Mouse (Mus musculus) myocyte (in vitro differentiated cells): ENCODE measurements around the gene Ctf2. TPM values are rescaled to one million over a fixed set of nuclear protein-coding genes. Genes with fewer than 3 reads are reported as not detected.

Experiments used
- H3K27me3 ChIP-seq: one replicate; pipeline ENCODE4 v1.6.1; 2011; ENCODE audit not compliant: control insufficient read depth, insufficient read depth, insufficient read length
- H3K36me3 ChIP-seq: one replicate; pipeline ENCODE4 v1.6.1; 2011; ENCODE audit not compliant: control insufficient read depth, insufficient read depth
- H3K4me2 ChIP-seq: one replicate; pipeline ENCODE4 v1.6.1; 2011; ENCODE audit warnings: low read depth, control low read depth
- H3K4me3 ChIP-seq: one replicate; pipeline ENCODE4 v1.5.1; 2011; ENCODE audit warnings: mild to moderate bottlenecking, control low read depth, moderate library complexity
- H3K79me2 ChIP-seq: one replicate; pipeline ENCODE4 v1.6.1; 2011; ENCODE audit not compliant: control insufficient read depth, insufficient read depth
- H3ac ChIP-seq: one replicate; pipeline ENCODE4 v1.6.1; 2011; ENCODE audit not compliant: control insufficient read depth, insufficient read length
- CEBPB ChIP-seq: IDR thresholded peaks from 2 replicates; pipeline ENCODE4 v1.6.1; 2011; ENCODE audit warnings: mild to moderate bottlenecking, moderate library complexity; ENCODE audit not compliant: poor library complexity, insufficient read depth, severe bottlenecking
- E2F4 ChIP-seq: IDR thresholded peaks from one replicate; pipeline ENCODE4 v1.6.1; 2011; ENCODE audit warnings: mild to moderate bottlenecking, control low read depth, moderate library complexity; ENCODE audit not compliant: insufficient read depth
- MAX ChIP-seq: IDR thresholded peaks from one replicate; pipeline ENCODE4 v1.6.1; 2011; ENCODE audit warnings: low read depth, mild to moderate bottlenecking, control low read depth
- MYOD1 ChIP-seq, 3 experiments: IDR thresholded peaks; one replicate each; pipeline ENCODE4 v1.6.1; 2011; ENCODE audit warnings: control low read depth in 2 of 3, low read depth in 2 of 3, mild to moderate bottlenecking in 2 of 3, moderate library complexity in 1 of 3; ENCODE audit not compliant: insufficient read length in 2 of 3, control insufficient read depth in 1 of 3
- MYOG ChIP-seq, 3 experiments: IDR thresholded peaks; one replicate each; pipeline ENCODE4 v1.6.1; 2011; ENCODE audit warnings: control low read depth in 2 of 3, low read depth in 2 of 3, mild to moderate bottlenecking in 2 of 3; ENCODE audit not compliant: insufficient read length in 2 of 3, control insufficient read depth in 1 of 3, insufficient read depth in 1 of 3
- POLR2A ChIP-seq: IDR thresholded peaks from one replicate; pipeline ENCODE4 v1.6.1; 2011; ENCODE audit warnings: low read depth, mild to moderate bottlenecking, control low read depth, moderate library complexity; ENCODE audit not compliant: insufficient read length
- POLR2AphosphoS2 ChIP-seq: IDR thresholded peaks from one replicate; pipeline ENCODE4 v1.6.1; 2011; ENCODE audit warnings: low read depth, control low read depth; ENCODE audit not compliant: insufficient read length
- REST ChIP-seq: IDR thresholded peaks from one replicate; pipeline ENCODE4 v1.6.1; 2011; ENCODE audit warnings: mild to moderate bottlenecking, control low read depth, moderate library complexity; ENCODE audit not compliant: insufficient read depth, insufficient read length
- SRF ChIP-seq: IDR thresholded peaks from one replicate; pipeline ENCODE4 v1.6.1; 2011; ENCODE audit warnings: low read depth; ENCODE audit not compliant: control insufficient read depth, insufficient read length
- TCF12 ChIP-seq: IDR thresholded peaks from one replicate; pipeline ENCODE4 v1.6.1; 2011; ENCODE audit warnings: mild to moderate bottlenecking, control low read depth; ENCODE audit not compliant: poor library complexity, insufficient read depth, severe bottlenecking
- TCF3 ChIP-seq: IDR thresholded peaks from one replicate; pipeline ENCODE4 v1.6.1; 2011; ENCODE audit warnings: low read depth, control low read depth; ENCODE audit not compliant: insufficient read length
- USF1 ChIP-seq: IDR thresholded peaks from one replicate; pipeline ENCODE4 v1.6.1; 2011; ENCODE audit warnings: low read depth, mild to moderate bottlenecking, control low read depth, moderate library complexity
- polyA plus RNA-seq: library from polyadenylated mRNA; unstranded; fragments of >200 nt; fragmentation: generic; extraction: Trizol; gene quantifications from one replicate; pipeline ENCODE4 v1.2.1, GENCODE M21; 2012; ENCODE audit warnings: missing spikeins

The Ctf2 gene
- polyA plus RNA-seq, 1 experiment, result 0.14 TPM

- H3K27me3 ChIP-seq, result no peaks in the 10 kb centered on the region
- H3K4me3 ChIP-seq, result no peak overlapping the region
- no peaks in the 10 kb centered on the region for H3K79me2 ChIP-seq
- no peak overlapping the region for H3ac ChIP-seq
- no peak overlapping the region for H3K4me2 ChIP-seq
- no peaks in the 10 kb centered on the region for H3K36me3 ChIP-seq
- TF ChIP-seq MAX (no peak), TCF3 (no peak), USF1 (no peak), MYOD1 (IDR thresholded peaks at IDR 0.05; ENCODE audit: control insufficient read depth in 1 of 3, insufficient read length in 2 of 3, low read depth in 2 of 3) (no peak), REST (no peak), TCF12 (no peak), CEBPB (no peak), MYOG (IDR thresholded peaks at IDR 0.05; ENCODE audit: control insufficient read depth in 1 of 3, insufficient read depth in 1 of 3, insufficient read length in 2 of 3, low read depth in 2 of 3) (no peak), POLR2A (no peak), POLR2AphosphoS2 (no peak), SRF (no peak), E2F4 (no peak)
Measured at GRCm38 (mm10) chr7:127672776-127673175, 59.2 kb downstream of the Ctf2 start.

- H3ac ChIP-seq, result no peak overlapping the region
Measured at GRCm38 (mm10) chr7:127671880-127672774, 59.8 kb downstream of the Ctf2 start.

More at GRCm38 (mm10) chr7:127671880-127672774, 59.8 kb downstream of the Ctf2 start:
- Histone ChIP-seq H3K79me2 (no peaks in the 10 kb centered on the region), H3K36me3 (no peaks in the 10 kb centered on the region), H3K4me2 (no peak overlapping the region), H3K27me3 (no peaks in the 10 kb centered on the region), H3K4me3 (no peak overlapping the region)
- TF ChIP-seq TCF3 (no peak), TCF12 (no peak), SRF (no peak), POLR2AphosphoS2 (no peak), E2F4 (no peak), MAX (no peak), MYOG (IDR thresholded peaks at IDR 0.05; ENCODE audit: control insufficient read depth in 1 of 3, insufficient read depth in 1 of 3, insufficient read length in 2 of 3, low read depth in 2 of 3) (no peak), REST (no peak), POLR2A (no peak), CEBPB (no peak), MYOD1 (IDR thresholded peaks at IDR 0.05; ENCODE audit: control insufficient read depth in 1 of 3, insufficient read length in 2 of 3, low read depth in 2 of 3) (no peak), USF1 (no peak)

Other genes starting within 250 kb of the Ctf2 start
- gene Srcap, start 220.2 kb downstream of the Ctf2 start, polyA plus RNA-seq, result 18.1 TPM
- gene Gm42715, start 212.6 kb downstream of the Ctf2 start, polyA plus RNA-seq, result 6.8 TPM
- not detected for gene Tmem265, start 170.8 kb downstream of the Ctf2 start, polyA plus RNA-seq
- gene Phkg2, start 158.8 kb downstream of the Ctf2 start, polyA plus RNA-seq, result 18.3 TPM
- 6.1 TPM for gene Ccdc189, start 143.6 kb downstream of the Ctf2 start, polyA plus RNA-seq
- gene Rnf40, start 143.4 kb downstream of the Ctf2 start, polyA plus RNA-seq, result 32.2 TPM
- 6.3 TPM for gene Zfp629, start 116.4 kb downstream of the Ctf2 start, polyA plus RNA-seq
- 94.7 TPM for gene Bcl7c, start 23.2 kb downstream of the Ctf2 start, polyA plus RNA-seq
- gene Ctf1, start 19.4 kb downstream of the Ctf2 start, polyA plus RNA-seq, result 8.9 TPM
- 11.9 TPM for gene Fbxl19, start 12.4 kb upstream of the Ctf2 start, polyA plus RNA-seq
- gene Orai3, start 37.6 kb upstream of the Ctf2 start, polyA plus RNA-seq, result 16.3 TPM
- 13.7 TPM for gene Setd1a, start 44.5 kb upstream of the Ctf2 start, polyA plus RNA-seq
- gene Gm49388, start 53.4 kb upstream of the Ctf2 start, polyA plus RNA-seq, result 1.4 TPM
- gene Hsd3b7, start 68.4 kb upstream of the Ctf2 start, polyA plus RNA-seq, result 15.0 TPM
- 73.0 TPM for gene Stx4a, start 92.1 kb upstream of the Ctf2 start, polyA plus RNA-seq
- 0.20 TPM for gene Stx1b, start 92.4 kb upstream of the Ctf2 start, polyA plus RNA-seq
- gene Zfp646, start 144.1 kb upstream of the Ctf2 start, polyA plus RNA-seq, result 16.7 TPM
- gene Zfp668, start 144.7 kb upstream of the Ctf2 start, polyA plus RNA-seq, result 7.9 TPM
- 0.74 TPM for gene Prss53, start 158.8 kb upstream of the Ctf2 start, polyA plus RNA-seq
- gene Gm21974, start 163.3 kb upstream of the Ctf2 start, polyA plus RNA-seq, result not detected
- 65.9 TPM for gene Vkorc1, start 163.5 kb upstream of the Ctf2 start, polyA plus RNA-seq
- 53.2 TPM for gene Bckdk, start 171.9 kb upstream of the Ctf2 start, polyA plus RNA-seq
- gene Kat8, start 180.3 kb upstream of the Ctf2 start, polyA plus RNA-seq, result 26.4 TPM
- 0.06 TPM for gene Prss8, start 197.9 kb upstream of the Ctf2 start, polyA plus RNA-seq
- 10.6 TPM for gene Prss36, start 214.6 kb upstream of the Ctf2 start, polyA plus RNA-seq
- 231 TPM for gene Fus, start 235.3 kb upstream of the Ctf2 start, polyA plus RNA-seq